Mouse (Mus musculus) liver, postnatal 0 days (tissue): ENCODE results near the gene Gjc1.

Experiments used
- CTCF ChIP-seq: sonication (generic); IDR thresholded peaks from 2 replicates; pipeline ENCODE4 v1.5.1; 2016; ENCODE audit warnings: antibody characterized with exemption, low read depth
- EP300 ChIP-seq: IDR thresholded peaks from 2 replicates; pipeline ENCODE4 v1.6.1; 2016; ENCODE audit warnings: antibody characterized with exemption, low read depth, mild to moderate bottlenecking

DNA sequence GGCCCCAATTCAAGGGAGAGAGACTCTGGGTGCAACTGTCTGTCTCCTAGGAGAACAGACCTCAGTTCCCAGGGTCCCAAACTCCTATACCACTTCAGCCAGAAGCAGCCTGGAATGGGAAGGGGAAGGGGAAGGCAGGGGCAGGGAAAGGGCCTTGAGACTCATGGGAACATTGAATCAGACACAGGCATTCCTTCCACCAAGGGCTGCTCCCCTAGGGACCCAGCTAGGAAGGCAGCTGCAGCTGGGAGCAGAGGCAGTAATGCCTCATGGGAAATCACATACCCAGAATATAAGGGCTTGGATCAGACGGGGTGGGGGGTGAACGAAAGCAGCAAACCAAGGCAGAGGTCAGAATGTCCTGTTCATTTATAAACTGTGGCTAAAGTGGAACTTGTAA lies 18.6 kb upstream of the Gjc1 start:
- TF ChIP-seq EP300, result no peak
- no peak for TF ChIP-seq CTCF
